Mouse (Mus musculus): Measurements from ENCODE around the gene Sema3f. TPM values are rescaled to one million over a fixed set of nuclear protein-coding genes. Genes with fewer than 3 reads are reported as not detected.

Sema3f gene
- polyA plus RNA-seq, 1 experiment from 2014 or later: 12.5 TPM

DNA sequence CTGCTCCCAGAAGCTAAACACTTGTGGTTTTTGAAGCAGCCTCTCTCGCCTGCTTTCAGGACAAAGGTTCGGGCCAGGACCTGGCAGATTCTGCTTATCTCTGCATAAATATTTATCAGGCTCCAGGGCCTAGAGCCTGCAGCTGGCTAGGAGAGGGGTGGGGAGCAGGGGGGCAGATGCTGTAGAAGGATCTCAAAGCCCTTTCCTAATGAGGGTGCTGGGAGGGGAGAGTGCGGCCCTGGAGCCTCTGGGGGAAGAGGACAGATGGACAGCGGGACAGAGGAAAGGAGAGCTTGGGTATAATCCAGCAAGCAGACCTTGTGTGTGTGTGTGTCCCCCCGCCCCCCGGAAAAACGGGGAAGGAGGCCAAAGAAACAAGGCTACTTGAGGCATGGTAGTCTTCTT lies 24.3 kb upstream of the Sema3f start:
- H3K4me3 ChIP-seq (replicated peaks): no peak overlapping the region
- ATAC-seq (ENCODE audit: low FRiP score): no peak
- peaks cover 42% of the 10 kb centered on the region for H3K4me1 ChIP-seq
- no peaks in the 10 kb centered on the region for H3K27me3 ChIP-seq (replicated peaks)
- 19% methylated on average over 7 of the region's 7 CpGs for WGBS
- peaks cover 13% of the 10 kb centered on the region for H3K36me3 ChIP-seq
- no peak overlapping the region for H3K4me2 ChIP-seq
- no peak overlapping the region; the same call in 1 of the 2 replicates for H3K27ac ChIP-seq (replicated peaks)
- no peaks in the 10 kb centered on the region for H3K9me3 ChIP-seq (replicated peaks)
- H3K9ac ChIP-seq (replicated peaks): no peak overlapping the region

DNA sequence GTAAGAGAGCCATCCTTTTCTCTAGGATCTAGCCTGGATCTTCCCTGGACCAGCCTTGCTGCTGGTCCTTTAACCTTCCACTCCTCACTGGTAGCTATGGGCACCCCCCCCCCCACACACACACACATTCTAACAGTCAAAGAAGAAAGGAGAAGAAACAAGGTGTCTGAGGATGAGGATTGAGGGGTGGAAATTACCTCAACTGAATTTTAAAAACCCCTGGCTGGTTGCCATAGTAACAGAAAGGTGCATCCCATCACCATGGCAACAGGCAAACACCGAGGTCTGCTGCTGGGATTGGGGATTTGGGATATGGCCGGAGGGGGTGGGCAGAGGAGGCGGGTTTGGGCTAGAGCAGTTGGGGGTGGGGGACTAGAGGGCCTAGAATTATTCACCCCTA lies 19.4 kb upstream of the Sema3f start:
- 17% methylated on average over 3 of the region's 3 CpGs for WGBS
- H3K36me3 ChIP-seq: no peaks in the 10 kb centered on the region

DNA sequence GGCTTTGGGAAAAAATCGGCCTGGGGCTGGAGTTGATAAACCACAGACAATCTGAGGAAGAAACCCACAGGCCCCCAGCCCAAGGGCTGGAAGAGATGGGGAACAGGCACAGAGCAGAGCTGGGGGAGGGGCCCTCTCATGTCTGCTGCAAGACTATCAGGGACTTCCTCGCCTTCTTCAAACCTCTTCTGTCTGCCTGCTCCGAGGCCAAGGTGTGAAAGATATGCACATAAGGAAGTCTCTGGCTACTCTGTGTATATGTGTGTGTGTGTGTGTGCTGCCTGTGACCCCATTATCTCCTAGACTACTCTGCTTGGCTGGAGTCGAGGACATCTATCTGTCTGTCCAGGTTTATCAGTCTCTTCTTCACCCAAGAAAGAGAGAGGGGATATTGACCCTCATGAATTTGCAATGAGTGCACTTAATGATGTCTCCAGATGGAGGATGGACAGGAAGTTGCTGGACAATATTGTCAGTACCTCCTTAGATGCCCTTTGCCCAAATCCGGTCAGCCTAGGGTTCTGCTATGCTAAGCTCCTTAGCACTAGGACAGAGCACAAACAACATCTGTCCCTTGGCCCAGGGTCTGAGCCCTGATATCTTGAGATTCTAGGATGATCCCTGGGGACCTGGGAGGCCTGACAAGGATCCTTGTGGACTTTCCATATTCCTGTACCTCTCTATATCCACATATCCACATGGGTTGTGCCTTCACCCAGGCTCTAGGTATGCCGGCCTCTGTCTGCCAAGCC lies 18.8 kb upstream of the Sema3f start:
- 68% methylated on average over 6 of the region's 6 CpGs for WGBS
- Histone ChIP-seq H3K9me3 (replicated peaks) (no peaks in the 10 kb centered on the region), H3K27ac (replicated peaks) (peak overlapping the region; percentile 33), H3K4me2 (no peak overlapping the region), H3K36me3 (no peaks in the 10 kb centered on the region), H3K4me1 (peaks cover 48% of the 10 kb centered on the region), H3K9ac (replicated peaks) (no peak overlapping the region), H3K27me3 (replicated peaks) (no peaks in the 10 kb centered on the region), H3K4me3 (replicated peaks) (no peak overlapping the region)
- 0 out of 2 replicates have a peak, but pooled peaks have one; percentile 11 for ATAC-seq (ENCODE audit: low FRiP score)

More for the DNA sequence above, 19.4 kb upstream of the Sema3f start:
- H3K9me3 ChIP-seq (replicated peaks): no peaks in the 10 kb centered on the region
- no peak overlapping the region for H3K9ac ChIP-seq (replicated peaks)
- ATAC-seq (ENCODE audit: low FRiP score): 0 out of 2 replicates have a peak, but pooled peaks have one; percentile 19
- peaks cover 49% of the 10 kb centered on the region for H3K4me1 ChIP-seq
- H3K4me2 ChIP-seq: no peak overlapping the region
- no peaks in the 10 kb centered on the region for H3K27me3 ChIP-seq (replicated peaks)
- peak overlapping the region; percentile 33 for H3K27ac ChIP-seq (replicated peaks)
- no peak overlapping the region for H3K4me3 ChIP-seq (replicated peaks)

DNA sequence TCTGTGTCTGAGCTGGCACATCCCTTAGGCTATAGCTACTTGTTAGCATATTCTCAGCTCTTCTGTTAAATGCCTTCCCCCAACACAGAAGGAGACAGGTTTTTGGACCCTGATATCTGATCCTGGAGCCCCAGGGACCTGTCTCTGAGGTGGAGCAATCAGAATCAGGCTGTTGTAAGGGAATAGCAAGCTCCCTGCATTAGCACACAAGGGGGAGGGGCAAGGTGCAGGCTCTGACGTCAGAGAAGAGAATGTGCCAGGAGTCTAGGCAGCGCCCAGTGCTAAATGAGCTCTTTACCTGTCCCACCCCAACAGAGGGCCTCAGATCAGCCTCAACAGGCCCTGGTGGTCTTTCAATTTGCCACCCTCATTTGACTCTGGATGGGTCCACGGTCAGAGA lies 16.8 kb upstream of the Sema3f start:
- H3K4me1 ChIP-seq: peaks cover 66% of the 10 kb centered on the region
- H3K4me2 ChIP-seq: no peak overlapping the region
- H3K4me3 ChIP-seq (replicated peaks): no peak overlapping the region
- H3K27me3 ChIP-seq (replicated peaks): no peaks in the 10 kb centered on the region
- peak overlapping the region; percentile 58; the same call in 1 of the 2 replicates for H3K27ac ChIP-seq (replicated peaks)
- H3K36me3 ChIP-seq: no peaks in the 10 kb centered on the region
- WGBS: 44% methylated on average over 3 of the region's 3 CpGs
- H3K9ac ChIP-seq (replicated peaks): no peak overlapping the region
- peak; percentile 42; the same call in 1 of the 2 replicates for ATAC-seq (ENCODE audit: low FRiP score)
- no peaks in the 10 kb centered on the region for H3K9me3 ChIP-seq (replicated peaks)

DNA sequence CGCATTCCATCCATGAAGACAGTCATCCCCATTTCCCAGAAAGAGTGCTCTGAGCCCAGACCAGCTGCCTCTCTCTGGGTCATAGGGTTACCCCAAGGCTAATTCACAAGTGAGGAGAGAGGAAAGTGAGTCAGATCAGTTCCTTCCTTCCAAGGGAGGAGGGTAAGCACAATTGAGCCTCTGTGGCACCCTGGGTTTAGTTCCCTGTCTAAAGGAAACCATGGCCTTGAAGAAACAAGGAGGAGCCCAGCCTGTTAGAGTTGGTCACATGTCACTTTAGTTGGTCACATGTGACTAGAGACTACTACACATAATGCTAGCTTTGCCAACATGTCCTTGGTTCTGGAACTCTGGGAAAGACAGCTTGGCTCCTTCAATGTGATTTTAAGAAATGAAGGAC lies 14.5 kb upstream of the Sema3f start:
- no peaks in the 10 kb centered on the region for H3K27me3 ChIP-seq (replicated peaks)
- no peak overlapping the region for H3K27ac ChIP-seq (replicated peaks)

DNA sequence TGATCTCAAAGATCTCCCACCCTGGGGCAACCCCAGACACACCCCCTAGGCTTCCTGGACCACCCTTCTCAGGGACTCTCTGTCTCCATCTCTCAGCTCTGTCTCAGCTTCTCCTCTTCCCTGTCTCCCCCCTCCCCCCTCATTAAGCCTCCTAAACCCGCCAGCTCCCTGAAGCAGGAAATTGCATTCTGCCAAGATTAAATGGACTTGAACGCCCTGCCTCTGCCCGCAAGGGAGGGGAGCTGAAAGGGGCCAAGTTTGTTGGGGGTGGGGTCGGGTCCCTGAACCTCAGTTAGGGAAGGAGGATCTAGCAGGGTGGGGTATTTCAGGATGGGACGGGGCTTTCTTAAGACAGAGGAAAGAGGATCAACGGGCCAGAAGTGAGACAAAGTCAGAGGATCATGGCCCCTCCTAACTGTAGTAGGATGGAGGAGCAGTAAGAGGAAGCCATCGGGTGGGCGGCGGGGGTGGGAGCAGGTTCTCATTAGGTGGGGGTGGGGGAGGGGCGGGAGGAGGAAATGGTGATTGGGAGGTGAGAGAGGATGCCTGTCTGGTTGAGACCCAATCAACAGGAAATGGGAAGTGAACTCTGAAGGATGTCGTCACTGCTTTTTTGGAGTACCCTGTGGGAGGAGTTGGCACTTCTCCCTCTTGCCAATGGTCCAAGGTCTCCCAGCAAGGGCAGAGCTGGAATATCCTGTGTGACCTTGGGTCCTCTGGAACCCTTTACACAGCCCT lies 13.7 kb upstream of the Sema3f start:
- H3K36me3 ChIP-seq: no peaks in the 10 kb centered on the region
- peak overlapping the region; percentile 65 for H3K27ac ChIP-seq (replicated peaks)
- peaks cover 46% of the 10 kb centered on the region for H3K4me1 ChIP-seq
- no peaks in the 10 kb centered on the region for H3K27me3 ChIP-seq (replicated peaks)
- 0 out of 2 replicates have a peak overlapping the region, but pooled peaks have one; percentile 7 for H3K9ac ChIP-seq (replicated peaks)
- 6% methylated on average over 11 of the region's 11 CpGs for WGBS
- peak; percentile 58 for ATAC-seq (ENCODE audit: low FRiP score)
- no peaks in the 10 kb centered on the region for H3K9me3 ChIP-seq (replicated peaks)
- no peak overlapping the region for H3K4me3 ChIP-seq (replicated peaks)
- H3K4me2 ChIP-seq: peak overlapping the region; percentile 40

More for the DNA sequence above, 14.5 kb upstream of the Sema3f start:
- Histone ChIP-seq H3K4me1 (peaks cover 55% of the 10 kb centered on the region), H3K4me2 (no peak overlapping the region), H3K36me3 (no peaks in the 10 kb centered on the region), H3K9ac (replicated peaks) (no peak overlapping the region), H3K9me3 (replicated peaks) (no peaks in the 10 kb centered on the region), H3K4me3 (replicated peaks) (no peak overlapping the region)
- WGBS: 83% methylated on average over 1 of the region's 1 CpGs
- ATAC-seq (ENCODE audit: low FRiP score): no peak

DNA sequence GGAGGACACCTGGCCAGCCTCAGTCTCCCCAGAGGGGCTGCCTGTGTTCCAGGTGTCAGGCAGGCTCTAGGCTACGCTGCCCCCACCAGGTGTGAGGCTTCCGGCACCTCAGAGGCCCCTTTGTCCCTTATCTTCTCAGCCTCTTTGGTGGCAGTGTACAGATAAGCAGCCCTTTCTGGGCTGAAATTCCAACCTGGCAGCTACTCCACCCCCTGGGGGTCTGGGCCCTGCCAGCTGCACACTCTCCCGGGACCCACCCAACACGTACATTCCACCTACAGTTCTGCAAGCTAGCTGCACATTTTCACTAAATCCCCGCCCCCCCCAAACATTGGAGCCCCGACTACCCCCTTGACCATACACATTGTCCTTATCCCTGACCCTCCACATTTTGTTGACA lies 13.0 kb upstream of the Sema3f start:
- no peaks in the 10 kb centered on the region for H3K27me3 ChIP-seq (replicated peaks)
- H3K9ac ChIP-seq (replicated peaks): no peak overlapping the region
- H3K36me3 ChIP-seq: no peaks in the 10 kb centered on the region
- no peaks in the 10 kb centered on the region for H3K9me3 ChIP-seq (replicated peaks)
- no peak for ATAC-seq (ENCODE audit: low FRiP score)
- no peak overlapping the region for H3K4me3 ChIP-seq (replicated peaks)
- 28% methylated on average over 6 of the region's 6 CpGs for WGBS
- peaks cover 40% of the 10 kb centered on the region for H3K4me1 ChIP-seq
- H3K4me2 ChIP-seq: peak overlapping the region; percentile 40
- H3K27ac ChIP-seq (replicated peaks): peak overlapping the region; percentile 65

DNA sequence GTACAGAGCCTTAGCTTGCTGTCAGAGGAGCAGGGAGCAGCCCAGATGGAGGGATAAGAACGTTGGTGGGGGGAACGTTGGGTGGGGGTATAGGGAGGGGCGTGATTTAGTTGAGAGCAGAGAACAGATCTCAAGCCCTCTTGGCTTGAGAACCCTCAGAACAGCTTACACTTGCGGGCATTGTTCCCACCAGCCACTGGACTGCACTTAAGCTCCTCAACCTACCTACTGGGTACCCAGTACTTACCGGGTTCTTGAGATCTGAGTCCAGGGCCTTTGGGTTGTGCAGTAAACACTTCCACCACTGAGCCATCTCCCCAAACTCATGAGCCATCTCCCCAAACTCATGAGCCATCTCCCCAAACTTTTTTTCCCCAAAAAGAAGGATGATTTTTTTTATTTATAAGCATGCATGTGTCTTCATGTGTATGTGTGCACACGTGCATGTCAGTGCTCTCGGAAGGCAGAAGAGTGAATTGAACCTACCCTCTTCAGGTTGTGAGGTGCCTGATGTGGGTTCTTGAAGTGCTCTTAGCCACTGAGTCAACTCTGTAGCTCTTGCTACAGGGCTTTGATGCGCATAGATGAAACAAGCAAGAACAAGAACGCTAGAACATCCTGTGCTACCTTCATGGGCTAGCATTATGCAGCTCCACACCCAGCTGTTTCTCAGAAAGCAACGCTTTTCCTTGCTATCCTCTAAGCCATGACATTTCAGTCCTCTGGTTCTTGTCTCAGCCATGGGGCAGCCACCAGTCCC lies 8.7 kb upstream of the Sema3f start:
- Histone ChIP-seq H3K9me3 (replicated peaks) (no peaks in the 10 kb centered on the region), H3K4me2 (no peak overlapping the region), H3K27ac (replicated peaks) (no peak overlapping the region), H3K4me1 (peaks cover 33% of the 10 kb centered on the region), H3K9ac (replicated peaks) (no peak overlapping the region), H3K4me3 (replicated peaks) (no peak overlapping the region), H3K36me3 (no peaks in the 10 kb centered on the region), H3K27me3 (replicated peaks) (no peaks in the 10 kb centered on the region)
- ATAC-seq (ENCODE audit: low FRiP score): no peak
- 86% methylated on average over 10 of the region's 10 CpGs for WGBS

DNA sequence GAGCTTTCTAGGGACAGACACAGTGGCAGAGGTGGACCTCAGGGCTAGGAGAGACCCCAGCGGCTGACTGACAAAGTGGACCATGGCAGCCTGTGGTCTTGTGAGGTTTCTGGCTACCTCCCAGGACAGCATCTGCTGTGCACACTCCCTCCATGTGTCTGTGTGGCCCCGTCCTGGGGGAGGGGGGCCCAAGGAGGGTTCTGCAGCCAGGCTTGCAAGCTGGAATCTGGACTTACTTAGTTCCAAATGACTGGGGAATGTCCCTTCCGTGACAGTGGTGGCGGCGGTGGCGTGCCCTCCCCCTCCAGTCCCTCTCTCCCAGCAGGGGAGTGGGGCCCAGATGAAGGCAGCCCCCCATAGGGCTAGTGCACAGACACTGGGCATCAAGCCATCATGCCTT lies 6.7 kb upstream of the Sema3f start:
- 53% methylated on average over 6 of the region's 6 CpGs for WGBS
- Histone ChIP-seq H3K4me1 (peaks cover 18% of the 10 kb centered on the region), H3K9ac (replicated peaks) (no peak overlapping the region), H3K4me2 (no peak overlapping the region), H3K4me3 (replicated peaks) (no peak overlapping the region), H3K36me3 (no peaks in the 10 kb centered on the region), H3K9me3 (replicated peaks) (no peaks in the 10 kb centered on the region), H3K27ac (replicated peaks) (no peak overlapping the region), H3K27me3 (replicated peaks) (no peaks in the 10 kb centered on the region)
- ATAC-seq (ENCODE audit: low FRiP score): no peak

DNA sequence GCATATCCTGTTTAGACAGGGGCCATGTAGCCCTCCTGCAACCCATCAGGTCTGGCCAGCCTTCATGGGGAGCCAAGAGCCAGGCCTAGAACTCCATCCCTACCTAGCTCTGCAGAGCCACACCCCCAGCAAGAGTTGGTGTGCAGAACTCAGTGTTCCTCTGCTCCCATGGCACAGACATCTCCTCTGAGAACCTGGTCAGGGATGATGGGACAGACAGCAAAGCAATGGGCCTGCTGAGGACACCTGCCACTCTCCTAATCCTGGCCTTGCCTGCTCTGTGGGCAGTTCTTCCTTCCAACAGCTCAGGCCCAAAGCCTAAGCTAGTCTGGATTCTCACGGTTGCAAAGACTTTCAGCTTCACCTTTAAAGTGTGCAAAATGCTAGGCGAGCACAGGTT lies 5.4 kb upstream of the Sema3f start:
- H3K36me3 ChIP-seq: no peaks in the 10 kb centered on the region
- H3K4me2 ChIP-seq: no peak overlapping the region
- H3K27ac ChIP-seq (replicated peaks): no peak overlapping the region
- no peak overlapping the region for H3K4me3 ChIP-seq (replicated peaks)
- no peaks in the 10 kb centered on the region for H3K9me3 ChIP-seq (replicated peaks)
- no peak for ATAC-seq (ENCODE audit: low FRiP score)
- 97% methylated on average over 2 of the region's 2 CpGs for WGBS
- peaks cover 19% of the 10 kb centered on the region for H3K4me1 ChIP-seq
- H3K27me3 ChIP-seq (replicated peaks): no peaks in the 10 kb centered on the region
- H3K9ac ChIP-seq (replicated peaks): no peak overlapping the region

DNA sequence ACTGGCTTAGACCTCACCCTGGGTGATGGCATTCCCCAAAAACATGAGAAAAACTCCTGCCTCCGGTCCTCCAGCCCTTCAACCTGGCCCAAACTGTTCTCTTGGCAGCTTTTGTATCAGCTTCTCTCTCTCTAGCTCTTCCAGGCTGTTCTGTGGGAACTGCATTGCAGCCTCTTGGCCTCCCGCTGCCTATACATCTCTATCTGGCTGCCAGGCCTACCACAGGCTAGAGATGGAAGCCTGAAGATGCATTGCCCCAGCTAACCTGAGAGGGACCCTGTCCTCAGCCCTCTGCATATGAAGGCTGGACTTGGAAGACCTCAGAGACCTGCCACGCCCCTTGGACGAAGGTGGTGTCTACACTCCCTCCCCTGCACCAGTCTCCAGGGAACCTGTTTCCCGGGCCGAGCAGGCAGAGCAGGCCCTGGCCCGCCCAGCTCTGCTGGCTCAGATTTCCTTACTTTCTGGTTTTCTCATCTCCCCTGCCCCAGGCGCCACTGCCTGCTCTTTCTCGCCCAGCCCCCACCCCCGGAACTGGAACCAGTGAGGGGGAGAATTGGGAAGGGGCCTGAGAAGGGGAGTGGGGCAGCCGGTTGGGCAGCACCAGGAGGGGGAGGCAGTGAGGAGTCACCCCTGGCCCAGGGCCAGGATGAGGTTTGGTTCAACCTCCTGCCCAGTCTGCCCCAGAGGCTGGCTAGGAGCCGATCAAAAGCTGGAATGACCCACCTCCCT lies 4.1 kb upstream of the Sema3f start:
- peak overlapping the region; percentile 37 for H3K27ac ChIP-seq (replicated peaks)
- 18% methylated on average over 12 of the region's 12 CpGs for WGBS

More for the DNA sequence above, 4.1 kb upstream of the Sema3f start:
- no peaks in the 10 kb centered on the region for H3K9me3 ChIP-seq (replicated peaks)
- 0 out of 2 replicates have a peak overlapping the region, but pooled peaks have one; percentile 5 for H3K4me2 ChIP-seq
- no peaks in the 10 kb centered on the region for H3K36me3 ChIP-seq
- H3K4me3 ChIP-seq (replicated peaks): no peak overlapping the region
- no peak overlapping the region for H3K9ac ChIP-seq (replicated peaks)
- no peak for ATAC-seq (ENCODE audit: low FRiP score)
- H3K27me3 ChIP-seq (replicated peaks): no peaks in the 10 kb centered on the region
- peaks cover 32% of the 10 kb centered on the region for H3K4me1 ChIP-seq
